Mouse (Mus musculus) brain, embryonic 14.5 days (tissue): Measurements from ENCODE around the gene Shank1.

Experiments used
- CTCF ChIP-seq: fragments of 200-500 bp; IDR thresholded peaks from 2 replicates; pipeline ENCODE4 v1.5.1; 2012; ENCODE audit warnings: inconsistent platforms, mild to moderate bottlenecking, moderate library complexity, borderline replicate concordance; ENCODE audit not compliant: insufficient read depth, insufficient read length; ENCODE audit errors: extremely low read depth
- POLR2A ChIP-seq: fragments of 200-500 bp; IDR thresholded peaks from 2 replicates; pipeline ENCODE4 v1.6.1; 2012; ENCODE audit warnings: mild to moderate bottlenecking, inconsistent platforms, borderline replicate concordance; ENCODE audit not compliant: poor library complexity, insufficient read depth, insufficient read length, severe bottlenecking; ENCODE audit errors: extremely low read depth

- TF ChIP-seq CTCF (no peak), POLR2A (no peak)
Observed at GRCm38 (mm10) chr7:44355411-44355810, 45.4 kb downstream of the Shank1 start.
